Mouse (Mus musculus) midbrain, embryonic 16.5 days (tissue): ENCODE results near the gene Ifrd2. TPM values are rescaled to one million over a fixed set of nuclear protein-coding genes. Genes with fewer than 3 reads are reported as not detected.

Experiments
- ATAC-seq: fragments of 200-750 bp; cut with Nextera tagmentation; 2 replicates; pipeline ENCODE4 v1.8.0; 2017; ENCODE audit warnings: moderate TSS enrichment
- H3K27ac ChIP-seq: fragments of 300-500 bp; sonication (generic); 2 replicates; pipeline ENCODE4 v1.5.1; 2014; ENCODE audit warnings: mild to moderate bottlenecking, low read length, mixed read lengths
- H3K27me3 ChIP-seq: fragments of 300-500 bp; sonication (generic); 2 replicates; pipeline ENCODE4 v1.6.1; 2014; ENCODE audit warnings: low read depth, low read length, mixed read lengths; ENCODE audit not compliant: control insufficient read depth, insufficient read depth
- H3K36me3 ChIP-seq: fragments of 300-500 bp; sonication (generic); 2 replicates; pipeline ENCODE4 v1.6.1; 2014; ENCODE audit warnings: mild to moderate bottlenecking, low read length, moderate library complexity, mixed read lengths; ENCODE audit not compliant: control insufficient read depth, insufficient read depth
- H3K4me1 ChIP-seq: fragments of 300-500 bp; sonication (generic); 2 replicates; pipeline ENCODE4 v1.6.1; 2014; ENCODE audit warnings: mild to moderate bottlenecking, low read length, mixed read lengths; ENCODE audit not compliant: control insufficient read depth, insufficient read depth
- H3K4me2 ChIP-seq: fragments of 300-500 bp; sonication (generic); 2 replicates; pipeline ENCODE4 v1.6.1; 2014; ENCODE audit warnings: mild to moderate bottlenecking, low read length, mixed read lengths
- H3K4me3 ChIP-seq: fragments of 300-500 bp; sonication (generic); 2 replicates; pipeline ENCODE4 v1.5.1; 2014; ENCODE audit warnings: low read depth, mild to moderate bottlenecking, low read length, moderate library complexity, mixed read lengths
- H3K9ac ChIP-seq: fragments of 300-500 bp; sonication (generic); 2 replicates; pipeline ENCODE4 v1.6.1; 2014; ENCODE audit warnings: low read depth, low read length, mixed read lengths
- H3K9me3 ChIP-seq: fragments of 300-500 bp; sonication (generic); replicated peaks from 2 replicates; pipeline ENCODE4 v1.6.1; 2014; ENCODE audit warnings: mild to moderate bottlenecking, low read length, mixed read lengths; ENCODE audit not compliant: control insufficient read depth, poor library complexity, severe bottlenecking
- whole genome bisulfite sequencing: fragments of 180-500 bp; shearing (Covaris S2); extraction: QIAGEN DNeasy Blood & Tissue Kit; methylation state at CpG from one replicate; pipeline ENCODE4 v1.1.7; 2014; 5-methylcytosine and 5-hydroxymethylcytosine counted together
- polyA plus RNA-seq: library from polyadenylated mRNA; unstranded; fragments of >200 nt; fragmentation: Nextera tagmentation; extraction: Ambion mirVana; gene quantifications from 2 replicates; pipeline ENCODE4 v1.2.1, GENCODE M21; 2015

The Ifrd2 gene
- polyA plus RNA-seq, 1 experiment from 2014 or later = 14.6 TPM

DNA sequence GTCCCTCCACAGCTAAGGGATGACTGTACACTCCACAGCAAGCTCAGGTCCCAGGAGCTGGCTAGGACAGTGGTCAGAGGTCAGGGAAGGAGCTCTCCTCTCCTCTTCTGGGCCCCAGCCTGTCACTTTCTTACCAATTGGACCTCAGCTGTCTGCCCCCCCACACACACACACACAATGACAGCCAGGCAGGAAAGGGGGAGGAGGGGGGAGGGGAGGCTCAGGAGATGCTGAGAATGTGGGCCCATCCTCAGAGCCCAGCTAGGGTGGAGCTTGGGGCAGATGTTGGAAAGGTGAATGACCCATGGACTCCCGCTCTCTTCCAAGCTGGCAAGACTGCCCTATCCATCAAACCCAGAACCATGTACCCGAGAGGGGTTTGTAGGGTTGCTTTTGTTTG is 19.6 kb downstream of the Ifrd2 start:
- peaks cover 15% of the 10 kb centered on the region for H3K4me1 ChIP-seq
- H3K36me3 ChIP-seq = no peaks in the 10 kb centered on the region
- no peak for ATAC-seq
- no peak overlapping the region for H3K27ac ChIP-seq
- no peak overlapping the region for H3K4me2 ChIP-seq
- 83% methylated on average over 2 of the region's 2 CpGs for WGBS
- H3K9ac ChIP-seq = no peak overlapping the region
- H3K4me3 ChIP-seq = no peak overlapping the region
- no peaks in the 10 kb centered on the region for H3K9me3 ChIP-seq
- no peaks in the 10 kb centered on the region for H3K27me3 ChIP-seq

DNA sequence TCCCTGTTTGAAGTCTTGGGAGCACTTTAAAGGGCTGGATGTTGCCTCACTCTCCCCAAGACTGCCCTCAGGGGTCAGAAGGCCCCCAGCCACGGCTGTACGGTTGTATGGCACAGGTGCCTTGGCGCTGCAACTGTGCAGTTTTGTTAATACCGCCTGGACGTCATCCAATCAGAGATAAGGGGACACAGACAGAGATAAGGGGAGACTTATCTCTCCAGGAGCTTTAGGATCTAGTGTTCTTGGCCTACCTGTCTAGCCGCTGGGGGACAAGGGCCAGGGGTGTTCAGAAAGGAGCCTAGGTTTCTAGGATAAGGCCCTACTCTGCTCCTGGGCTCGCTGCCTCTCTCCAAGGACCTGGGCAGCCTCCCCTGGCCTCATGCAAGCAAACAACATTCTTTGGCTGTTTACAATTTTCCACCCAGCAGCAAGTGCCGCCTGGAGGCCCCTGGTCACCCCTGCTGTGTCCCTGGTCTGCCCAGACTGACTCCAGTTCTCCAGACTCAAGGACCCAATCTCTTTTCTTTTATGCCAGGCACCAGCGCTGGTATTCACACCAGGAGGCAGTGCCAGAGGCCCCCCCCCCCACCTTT is 20.3 kb downstream of the Ifrd2 start:
- Histone ChIP-seq H3K27me3 (no peaks in the 10 kb centered on the region), H3K4me3 (no peak overlapping the region), H3K27ac (no peak overlapping the region), H3K9ac (no peak overlapping the region), H3K4me2 (no peak overlapping the region), H3K36me3 (no peaks in the 10 kb centered on the region), H3K4me1 (peaks cover 13% of the 10 kb centered on the region), H3K9me3 (no peaks in the 10 kb centered on the region)
- no peak for ATAC-seq
- WGBS = 54% methylated on average over 9 of the region's 9 CpGs

- Histone ChIP-seq H3K9me3 (no peaks in the 10 kb centered on the region), H3K4me1 (peaks cover 17% of the 10 kb centered on the region), H3K4me2 (no peak within 1 kb of the TSS), H3K4me3 (no peak within 1 kb of the TSS), H3K27ac (no peak within 1 kb of the TSS), H3K27me3 (no peaks in the 10 kb centered on the region), H3K36me3 (no peaks in the 10 kb centered on the region), H3K9ac (no peak within 1 kb of the TSS)
- 39% methylated on average over 12 of the region's 12 CpGs for WGBS
- ATAC-seq = no peak
Observed at GRCm38 (mm10) chr9:107608741-107609432, 21.4 kb downstream of the Ifrd2 start, which contains the start of gene Sema3b. TSS of gene Sema3b (minus strand) at chr9:107609229.

DNA sequence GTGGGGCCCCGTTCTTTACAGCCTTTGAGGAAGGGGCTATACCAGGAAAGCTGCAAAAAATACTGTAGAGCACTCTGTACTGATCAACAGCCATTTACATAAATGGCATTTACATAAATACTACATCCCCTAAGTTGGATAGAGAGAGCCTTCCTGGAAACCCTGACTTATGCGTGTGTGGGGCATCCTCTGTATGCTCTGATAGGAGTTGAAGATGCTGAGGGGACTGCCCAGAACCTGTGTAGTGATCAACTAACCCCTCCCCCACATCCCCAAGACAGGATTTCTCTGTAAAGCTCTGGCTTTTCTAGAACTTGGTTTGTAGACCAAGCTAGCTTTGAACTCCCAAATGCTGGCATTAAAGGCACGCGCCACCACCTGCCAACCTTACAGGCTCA is 22.0 kb downstream of the Ifrd2 start:
- H3K4me2 ChIP-seq = no peak overlapping the region
- H3K4me1 ChIP-seq = peaks cover 17% of the 10 kb centered on the region
- ATAC-seq = no peak
- H3K9me3 ChIP-seq = no peaks in the 10 kb centered on the region
- H3K27ac ChIP-seq = no peak overlapping the region
- H3K9ac ChIP-seq = no peak overlapping the region
- H3K36me3 ChIP-seq = peaks cover under 1% of the 10 kb centered on the region; the same call in 1 of the 2 replicates
- 67% methylated on average over 4 of the region's 4 CpGs for WGBS
- no peak overlapping the region for H3K4me3 ChIP-seq
- no peaks in the 10 kb centered on the region for H3K27me3 ChIP-seq

DNA sequence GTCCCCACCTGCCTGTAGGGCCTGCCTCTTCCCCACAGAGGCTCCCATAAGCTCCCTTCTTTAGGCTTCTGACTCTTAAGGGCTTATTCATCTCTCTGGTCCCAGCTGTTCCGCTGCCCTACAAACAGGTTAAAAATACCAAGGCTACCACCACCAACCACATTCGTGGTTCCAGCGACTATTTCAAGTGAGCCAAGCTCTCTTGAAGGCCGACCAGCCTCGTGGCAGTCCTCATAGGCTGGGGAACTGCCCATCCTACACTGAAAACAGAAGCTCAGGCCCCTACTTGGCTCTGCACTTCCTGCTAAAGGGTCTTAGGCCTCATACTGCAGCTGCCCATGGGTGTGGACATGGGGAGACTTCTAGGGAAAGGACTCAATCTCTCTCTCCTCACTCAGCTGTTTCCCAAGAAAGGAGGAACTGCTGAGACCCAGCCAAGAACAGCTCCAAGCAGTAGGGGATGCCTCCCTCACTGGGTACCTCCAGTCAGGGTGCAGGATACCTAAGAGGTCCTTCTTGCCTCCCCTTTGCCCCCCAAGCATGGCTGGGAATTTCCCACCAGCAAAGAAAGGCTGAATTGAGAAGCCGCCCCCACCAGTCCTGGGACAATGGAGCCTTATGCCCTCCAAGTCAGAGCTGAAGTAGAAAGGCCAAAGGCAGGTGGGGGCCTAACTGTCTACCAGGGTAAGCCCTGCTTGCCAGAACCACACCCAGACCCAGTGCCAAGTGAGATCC is 24.2 kb downstream of the Ifrd2 start:
- peak overlapping the region; percentile 88 for H3K9ac ChIP-seq
- H3K9me3 ChIP-seq = no peaks in the 10 kb centered on the region
- H3K4me2 ChIP-seq = peak overlapping the region; percentile 73
- peaks cover 17% of the 10 kb centered on the region for H3K4me1 ChIP-seq
- H3K27me3 ChIP-seq = no peaks in the 10 kb centered on the region
- peaks cover 21% of the 10 kb centered on the region for H3K36me3 ChIP-seq
- peak overlapping the region; percentile 99 for H3K27ac ChIP-seq
- H3K4me3 ChIP-seq = peak overlapping the region; percentile 35
- no peak for ATAC-seq
- WGBS = 72% methylated on average over 6 of the region's 6 CpGs

DNA sequence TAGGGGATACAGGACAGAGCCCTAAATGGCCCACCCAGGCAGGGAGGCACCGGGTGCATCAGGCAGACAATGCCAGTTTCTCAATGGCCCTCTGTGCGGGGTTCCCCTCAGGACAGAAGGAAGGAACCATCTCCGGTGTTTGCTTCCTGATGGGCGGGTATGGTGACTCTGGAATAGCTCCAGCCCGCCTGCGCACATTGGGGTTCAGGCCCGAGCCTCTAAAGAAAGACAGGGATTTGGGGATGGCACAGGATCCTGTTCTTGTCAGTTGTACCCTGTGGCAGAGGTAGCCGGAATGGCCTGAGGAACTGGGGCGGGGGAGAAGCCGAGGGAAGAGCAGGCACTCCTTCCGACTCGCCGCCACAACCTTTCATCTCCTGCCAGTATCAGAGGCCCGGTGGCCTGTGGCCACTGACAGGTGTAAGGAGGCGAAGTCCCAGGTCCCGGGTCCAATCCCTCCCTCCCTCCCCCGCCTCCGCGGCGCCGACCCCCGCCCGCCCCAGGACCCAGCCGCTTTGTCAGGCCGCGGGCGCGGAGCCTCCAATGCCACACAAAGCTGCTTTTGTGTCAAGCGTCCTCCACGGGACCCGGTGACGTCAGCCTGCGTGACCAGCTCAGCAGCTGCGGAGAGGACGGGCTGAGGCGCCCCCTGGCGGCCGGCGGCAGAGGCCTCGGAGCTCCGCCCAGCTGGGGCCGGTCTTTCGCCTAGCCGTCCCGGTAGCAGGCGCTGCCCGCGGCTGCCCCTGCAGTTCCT is 24.9 kb downstream of the Ifrd2 start:
- Histone ChIP-seq H3K9me3 (no peaks in the 10 kb centered on the region), H3K4me1 (peaks cover 17% of the 10 kb centered on the region), H3K27me3 (no peaks in the 10 kb centered on the region), H3K27ac (peak overlapping the region; percentile 99), H3K9ac (peak overlapping the region; percentile 88), H3K36me3 (peaks cover 21% of the 10 kb centered on the region), H3K4me2 (peak overlapping the region; percentile 73), H3K4me3 (peak overlapping the region; percentile 35)
- peak; percentile 92 for ATAC-seq
- 2% methylated on average over 41 of the region's 48 CpGs for WGBS

DNA sequence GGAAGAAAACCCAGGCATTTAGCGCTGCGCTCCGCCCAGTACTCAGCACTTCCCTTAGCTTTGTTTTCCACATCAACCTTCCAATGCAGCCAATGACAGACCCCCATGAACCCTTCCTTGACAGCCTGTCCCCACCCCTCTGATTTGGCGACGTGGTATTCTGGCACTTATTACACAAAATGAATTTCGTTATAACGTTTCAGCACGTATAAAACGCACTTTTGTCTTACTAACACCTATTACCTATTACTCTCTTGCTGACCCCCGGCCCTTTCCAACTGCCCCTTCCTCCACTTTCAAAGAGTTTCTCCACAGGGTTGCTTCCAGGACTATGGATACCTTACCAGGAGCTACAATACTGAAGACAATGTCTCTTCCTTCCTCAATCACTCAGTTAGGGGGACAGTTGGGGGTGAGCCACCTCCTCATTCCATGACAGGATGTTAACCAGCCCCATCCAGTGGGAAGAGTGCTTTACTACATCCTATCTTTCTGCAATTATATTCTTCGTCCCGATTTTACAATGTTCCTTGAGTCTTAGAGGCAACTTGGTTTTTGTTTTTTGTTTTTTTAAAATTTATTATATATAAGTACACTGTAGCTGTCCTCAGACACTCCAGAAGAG is 25.6 kb downstream of the Ifrd2 start:
- WGBS = 12% methylated on average over 12 of the region's 12 CpGs
- H3K9ac ChIP-seq = peak overlapping the region; percentile 88
- ATAC-seq = peak; percentile 9

GRCm38 (mm10) chr9:107615035-107615434 is 27.6 kb downstream of the Ifrd2 start:
- H3K27me3 ChIP-seq = no peaks in the 10 kb centered on the region
- H3K36me3 ChIP-seq = peaks cover 42% of the 10 kb centered on the region
- H3K4me2 ChIP-seq = no peak overlapping the region
- ATAC-seq = no peak
- no peak overlapping the region for H3K27ac ChIP-seq
- H3K9me3 ChIP-seq = no peaks in the 10 kb centered on the region
- H3K9ac ChIP-seq = no peak overlapping the region
- WGBS = 71% methylated on average over 4 of the region's 4 CpGs
- no peak overlapping the region for H3K4me3 ChIP-seq
- peaks cover 14% of the 10 kb centered on the region for H3K4me1 ChIP-seq

More for the DNA sequence above, 25.6 kb downstream of the Ifrd2 start:
- H3K27me3 ChIP-seq = no peaks in the 10 kb centered on the region
- no peaks in the 10 kb centered on the region for H3K9me3 ChIP-seq
- peak overlapping the region; percentile 35 for H3K4me3 ChIP-seq
- H3K4me1 ChIP-seq = peaks cover 17% of the 10 kb centered on the region
- H3K4me2 ChIP-seq = peak overlapping the region; percentile 73
- peaks cover 26% of the 10 kb centered on the region for H3K36me3 ChIP-seq
- H3K27ac ChIP-seq = peak overlapping the region; percentile 99
